Mouse (Mus musculus): ENCODE results near the gene Nagpa.

GRCm38 (mm10) chr16:5185691-5186090 is 18.1 kb downstream of the Nagpa start:
- TF ChIP-seq POLR2A (IDR thresholded peaks at IDR 0.05; ENCODE audit: borderline replicate concordance, insufficient read depth, low read length), result no peak
- TF ChIP-seq CTCF (IDR thresholded peaks at IDR 0.05; ENCODE audit: borderline replicate concordance, insufficient read depth, low read depth, low read length), result no peak
